Mouse (Mus musculus) midbrain, embryonic 11.5 days (tissue): ENCODE data around the gene St3gal6. TPM values are rescaled to one million over a fixed set of nuclear protein-coding genes. Genes with fewer than 3 reads are reported as not detected.
A peak's percentile ranks its signal among the peaks of the same experiment; 100 is the strongest.

Experiments used
- ATAC-seq: fragments of 200-750 bp; cut with Nextera tagmentation; 2 replicates; pipeline ENCODE4 v1.8.0; 2017; ENCODE audit warnings: moderate TSS enrichment, moderate library complexity; ENCODE audit not compliant: low FRiP score
- DNase-seq: peaks from one replicate; pipeline ENCODE4 v3.0.0; 2015; ENCODE audit warnings: low spot score; ENCODE audit errors: missing footprints
- H3K27ac ChIP-seq: fragments of 300-500 bp; sonication (generic); 2 replicates; pipeline ENCODE4 v1.5.1; 2014; ENCODE audit warnings: low read depth, low read length
- H3K27me3 ChIP-seq: fragments of 300-500 bp; sonication (generic); 2 replicates; pipeline ENCODE4 v1.6.1; 2014; ENCODE audit warnings: mild to moderate bottlenecking, low read length, moderate library complexity, mixed read lengths; ENCODE audit not compliant: control insufficient read depth, insufficient read depth
- H3K36me3 ChIP-seq: fragments of 300-500 bp; sonication (generic); 2 replicates; pipeline ENCODE4 v1.6.1; 2014; ENCODE audit warnings: mild to moderate bottlenecking, low read length, moderate library complexity, mixed read lengths; ENCODE audit not compliant: control insufficient read depth, insufficient read depth
- H3K4me1 ChIP-seq: fragments of 300-500 bp; sonication (generic); 2 replicates; pipeline ENCODE4 v1.6.1; 2014; ENCODE audit warnings: low read length; ENCODE audit not compliant: control insufficient read depth, insufficient read depth
- H3K4me2 ChIP-seq: fragments of 300-500 bp; sonication (generic); 2 replicates; pipeline ENCODE4 v1.6.1; 2014; ENCODE audit warnings: mild to moderate bottlenecking, moderate library complexity
- H3K4me3 ChIP-seq: fragments of 300-500 bp; sonication (generic); 2 replicates; pipeline ENCODE4 v1.5.1; 2014; ENCODE audit warnings: low read depth, low read length
- H3K9ac ChIP-seq: fragments of 300-500 bp; sonication (generic); 2 replicates; pipeline ENCODE4 v1.6.1; 2014; ENCODE audit warnings: low read length
- H3K9me3 ChIP-seq: fragments of 300-500 bp; sonication (generic); 2 replicates; pipeline ENCODE4 v1.6.1; 2016; ENCODE audit warnings: low read length; ENCODE audit not compliant: control insufficient read depth
- WGBS: fragments of 180-500 bp; shearing (Covaris S2); extraction: QIAGEN DNeasy Blood & Tissue Kit; methylation state at CpG from one replicate; pipeline ENCODE4 v1.1.7; 2014; 5-methylcytosine and 5-hydroxymethylcytosine counted together
- polyA plus RNA-seq: library from polyadenylated mRNA; unstranded; fragments of >200 nt; fragmentation: Nextera tagmentation; extraction: Ambion mirVana; gene quantifications from 2 replicates; pipeline ENCODE4 v1.2.1, GENCODE M21; 2014

Gene St3gal6
- polyA plus RNA-seq, 1 experiment from 2014 or later, result 11.8 TPM

- no peaks in the 10 kb centered on the region for H3K27me3 ChIP-seq
- H3K9me3 ChIP-seq, result no peaks in the 10 kb centered on the region
- H3K36me3 ChIP-seq, result 0 out of 2 replicates have a peak, but pooled peaks cover 3% of the 10 kb centered on the region
- no peaks in the 10 kb centered on the region for H3K4me1 ChIP-seq
- no peak overlapping the region for H3K4me2 ChIP-seq
- no peak overlapping the region for H3K4me3 ChIP-seq
- 89% methylated on average over 6 of the region's 6 CpGs for WGBS
- no peak overlapping the region for H3K9ac ChIP-seq
- DNase-seq, result no peak
- H3K27ac ChIP-seq, result no peak overlapping the region
- no peak for ATAC-seq
These were observed 67.1 kb downstream of the St3gal6 start for GRCm38 (mm10) chr16:58456991-58457390.

DNA sequence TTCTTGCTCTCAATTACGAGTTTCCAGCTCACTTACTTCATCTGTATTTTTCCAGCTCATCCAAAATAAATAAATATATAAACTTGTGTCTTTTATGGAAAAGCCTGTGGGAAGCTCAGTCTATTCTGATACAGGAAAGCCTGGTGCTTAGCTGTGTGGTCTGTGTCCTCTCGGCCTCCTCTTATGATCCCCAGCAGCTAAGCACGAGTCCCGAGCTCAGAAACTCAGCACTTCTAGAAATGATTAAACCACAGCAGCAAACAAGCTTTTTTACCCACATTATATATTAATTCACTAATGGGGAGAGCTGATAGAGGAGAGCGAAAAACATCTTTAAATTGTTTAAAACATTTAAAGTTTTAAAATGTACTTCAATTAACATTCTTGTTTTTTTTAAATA is 67.6 kb downstream of the St3gal6 start:
- Histone ChIP-seq H3K9ac (no peak overlapping the region), H3K9me3 (no peaks in the 10 kb centered on the region), H3K27ac (no peak overlapping the region), H3K4me1 (no peaks in the 10 kb centered on the region), H3K36me3 (0 out of 2 replicates have a peak, but pooled peaks cover 3% of the 10 kb centered on the region), H3K4me3 (no peak overlapping the region), H3K27me3 (no peaks in the 10 kb centered on the region), H3K4me2 (no peak overlapping the region)
- ATAC-seq (no peak), DNase-seq (no peak)
- WGBS, result 92% methylated on average over 5 of the region's 5 CpGs

- ATAC-seq (no peak), DNase-seq (no peak)
- Histone ChIP-seq H3K27me3 (no peaks in the 10 kb centered on the region), H3K4me1 (no peaks in the 10 kb centered on the region), H3K27ac (no peak overlapping the region), H3K9me3 (no peaks in the 10 kb centered on the region), H3K36me3 (no peaks in the 10 kb centered on the region; the same call in 1 of the 2 replicates), H3K4me3 (no peak overlapping the region), H3K9ac (no peak overlapping the region), H3K4me2 (no peak overlapping the region)
- 92% methylated on average over 5 of the region's 5 CpGs for WGBS
These were observed 68.9 kb downstream of the St3gal6 start for GRCm38 (mm10) chr16:58455118-58455517.

- no peaks in the 10 kb centered on the region for H3K4me1 ChIP-seq
- 79% methylated on average over 8 of the region's 8 CpGs for WGBS
- H3K9ac ChIP-seq, result no peak overlapping the region
- H3K27me3 ChIP-seq, result no peaks in the 10 kb centered on the region
- no peak overlapping the region for H3K27ac ChIP-seq
- H3K9me3 ChIP-seq, result no peaks in the 10 kb centered on the region
- peak; percentile 74 for ATAC-seq
- H3K4me2 ChIP-seq, result no peak overlapping the region
- H3K36me3 ChIP-seq, result no peaks in the 10 kb centered on the region; the same call in 1 of the 2 replicates
- DNase-seq, result peak; percentile 91
- H3K4me3 ChIP-seq, result no peak overlapping the region
These were observed 69.4 kb downstream of the St3gal6 start for GRCm38 (mm10) chr16:58454617-58455016.

DNA sequence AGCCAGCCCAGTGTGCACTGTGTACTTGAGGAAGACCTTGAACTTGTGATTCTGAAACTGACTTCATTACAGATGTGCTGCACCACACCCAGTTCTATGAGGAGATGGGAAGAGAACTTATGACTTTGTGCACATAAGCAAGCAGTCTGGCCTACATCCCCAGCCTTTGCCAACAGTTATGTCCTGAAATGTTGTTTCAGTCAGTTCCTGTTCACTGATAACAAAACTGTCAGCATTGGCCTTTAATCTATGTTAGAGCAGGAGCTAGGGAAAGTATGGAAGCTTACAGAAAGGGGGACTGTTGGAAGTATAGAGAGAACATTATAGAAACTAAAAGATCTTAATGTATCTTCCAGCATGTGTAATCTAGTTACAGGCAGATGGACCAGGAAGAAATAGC is 70.2 kb downstream of the St3gal6 start:
- no peaks in the 10 kb centered on the region; the same call in 1 of the 2 replicates for H3K36me3 ChIP-seq
- no peak overlapping the region for H3K27ac ChIP-seq
- ATAC-seq (no peak), DNase-seq (no peak)
- no peak overlapping the region for H3K4me2 ChIP-seq
- no peaks in the 10 kb centered on the region for H3K4me1 ChIP-seq
- no peak overlapping the region for H3K9ac ChIP-seq
- no peaks in the 10 kb centered on the region for H3K9me3 ChIP-seq
- no peak overlapping the region for H3K4me3 ChIP-seq
- no peaks in the 10 kb centered on the region for H3K27me3 ChIP-seq

GRCm38 (mm10) chr16:58453138-58453537 is 70.9 kb downstream of the St3gal6 start:
- Histone ChIP-seq H3K36me3 (no peaks in the 10 kb centered on the region; the same call in 1 of the 2 replicates), H3K4me3 (no peak overlapping the region), H3K27ac (no peak overlapping the region), H3K4me1 (no peaks in the 10 kb centered on the region), H3K9me3 (no peaks in the 10 kb centered on the region), H3K4me2 (no peak overlapping the region), H3K27me3 (no peaks in the 10 kb centered on the region), H3K9ac (no peak overlapping the region)
- ATAC-seq (no peak), DNase-seq (no peak)
- WGBS, result 82% methylated on average over 3 of the region's 3 CpGs

- WGBS, result 96% methylated on average over 5 of the region's 5 CpGs
- Histone ChIP-seq H3K4me3 (no peak overlapping the region), H3K27ac (no peak overlapping the region), H3K4me2 (no peak overlapping the region), H3K9me3 (no peaks in the 10 kb centered on the region), H3K36me3 (no peaks in the 10 kb centered on the region; the same call in 1 of the 2 replicates), H3K27me3 (no peaks in the 10 kb centered on the region), H3K9ac (no peak overlapping the region), H3K4me1 (no peaks in the 10 kb centered on the region)
- ATAC-seq (no peak), DNase-seq (no peak)
These were observed 72.4 kb downstream of the St3gal6 start for GRCm38 (mm10) chr16:58451647-58452046.

DNA sequence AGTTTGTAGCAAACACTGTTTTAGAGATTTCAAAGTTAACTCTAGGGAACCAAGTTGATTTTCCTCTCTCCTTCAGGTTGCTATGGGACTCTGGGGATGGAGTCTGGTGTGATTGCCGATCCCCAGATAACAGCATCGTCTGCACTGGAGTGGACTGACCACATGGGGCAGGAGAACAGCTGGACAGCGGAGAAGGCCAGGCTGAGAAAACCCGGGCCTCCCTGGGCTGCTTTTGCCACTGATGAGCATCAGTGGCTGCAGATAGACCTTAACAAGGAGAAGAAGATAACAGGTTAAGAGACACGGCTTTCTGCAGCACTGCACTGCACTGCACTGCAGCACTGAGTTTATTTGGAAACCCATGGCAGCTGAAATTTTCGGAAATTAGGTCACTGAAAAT is 73.4 kb downstream of the St3gal6 start:
- H3K4me3 ChIP-seq, result no peak overlapping the region
- H3K9ac ChIP-seq, result no peak overlapping the region
- H3K27ac ChIP-seq, result no peak overlapping the region
- H3K9me3 ChIP-seq, result no peaks in the 10 kb centered on the region
- no peaks in the 10 kb centered on the region for H3K27me3 ChIP-seq
- ATAC-seq (no peak), DNase-seq (no peak)
- H3K36me3 ChIP-seq, result no peaks in the 10 kb centered on the region; the same call in 1 of the 2 replicates
- WGBS, result 70% methylated on average over 6 of the region's 6 CpGs
- no peak overlapping the region for H3K4me2 ChIP-seq
- no peaks in the 10 kb centered on the region for H3K4me1 ChIP-seq

GRCm38 (mm10) chr16:58449073-58449472 is 75.0 kb downstream of the St3gal6 start:
- H3K27me3 ChIP-seq, result no peaks in the 10 kb centered on the region
- WGBS, result 93% methylated on average over 4 of the region's 4 CpGs
- ATAC-seq, result no peak
- H3K27ac ChIP-seq, result no peak overlapping the region
- H3K4me1 ChIP-seq, result no peaks in the 10 kb centered on the region
- H3K4me2 ChIP-seq, result no peak overlapping the region
- H3K9me3 ChIP-seq, result no peaks in the 10 kb centered on the region
- no peak for DNase-seq
- no peak overlapping the region for H3K9ac ChIP-seq
- H3K36me3 ChIP-seq, result no peaks in the 10 kb centered on the region; the same call in 1 of the 2 replicates
- H3K4me3 ChIP-seq, result no peak overlapping the region
